Mouse (Mus musculus) CH12.LX (cell line): ENCODE data around the gene Pdk1.

Experiments
- CTCF ChIP-seq, 2 experiments: IDR thresholded peaks in 1 of 2; conservative IDR thresholded peaks in 1 of 2; 2 replicates each; pipeline ENCODE4 v1.5.1; 2011 to 2012; ENCODE audit warnings: low read depth in 2 of 2, low read length in 2 of 2, improper control_type of control experiment in 1 of 2, inconsistent platforms in 1 of 2, mild to moderate bottlenecking in 1 of 2, moderate library complexity in 1 of 2
- EP300 ChIP-seq: IDR thresholded peaks from 2 replicates; pipeline ENCODE4 v1.6.1; 2011; ENCODE audit warnings: low read length, improper control_type of control experiment
- ETS1 ChIP-seq: conservative IDR thresholded peaks from 2 replicates; pipeline ENCODE4 v1.6.1; 2012; ENCODE audit warnings: low read depth, mild to moderate bottlenecking, inconsistent platforms, low read length, improper control_type of control experiment, moderate library complexity
- MAX ChIP-seq: IDR thresholded peaks from 2 replicates; pipeline ENCODE4 v1.6.1; 2011; ENCODE audit warnings: low read length, improper control_type of control experiment
- MEF2A ChIP-seq: IDR thresholded peaks from 2 replicates; pipeline ENCODE4 v1.6.1; 2014; ENCODE audit warnings: low read depth, mild to moderate bottlenecking, inconsistent platforms, low read length, improper control_type of control experiment, borderline replicate concordance
- MYC ChIP-seq: IDR thresholded peaks from 2 replicates; pipeline ENCODE4 v1.6.1; 2011; ENCODE audit warnings: low read depth, mild to moderate bottlenecking, improper control_type of control experiment, low read length
- NELFE ChIP-seq: IDR thresholded peaks from 2 replicates; pipeline ENCODE4 v1.6.1; 2011; ENCODE audit warnings: low read depth, low read length, improper control_type of control experiment
- NRF1 ChIP-seq: IDR thresholded peaks from 2 replicates; pipeline ENCODE4 v1.6.1; 2014; ENCODE audit warnings: low read depth, mild to moderate bottlenecking, inconsistent platforms, low read length, improper control_type of control experiment, moderate library complexity
- POLR2A ChIP-seq: IDR thresholded peaks from 2 replicates; pipeline ENCODE4 v1.6.1; 2011; ENCODE audit warnings: low read depth, mild to moderate bottlenecking, improper control_type of control experiment, low read length
- POLR2AphosphoS2 ChIP-seq: IDR thresholded peaks from 2 replicates; pipeline ENCODE4 v1.6.1; 2011; ENCODE audit warnings: low read depth, low read length, improper control_type of control experiment
- RAD21 ChIP-seq: IDR thresholded peaks from 2 replicates; pipeline ENCODE4 v1.6.1; 2011; ENCODE audit warnings: low read depth, mild to moderate bottlenecking, low read length, improper control_type of control experiment, moderate library complexity
- RCOR1 ChIP-seq: conservative IDR thresholded peaks from 2 replicates; pipeline ENCODE4 v1.6.1; 2012; ENCODE audit warnings: low read depth, mild to moderate bottlenecking, inconsistent platforms, low read length, improper control_type of control experiment
- ZMIZ1 ChIP-seq: IDR thresholded peaks from 2 replicates; pipeline ENCODE4 v1.6.1; 2012; ENCODE audit warnings: low read depth, mild to moderate bottlenecking, inconsistent platforms, low read length, improper control_type of control experiment
- ZNF384 ChIP-seq: IDR thresholded peaks from 2 replicates; pipeline ENCODE4 v1.6.1; 2012; ENCODE audit warnings: low read depth, low read length, improper control_type of control experiment, inconsistent platforms

DNA sequence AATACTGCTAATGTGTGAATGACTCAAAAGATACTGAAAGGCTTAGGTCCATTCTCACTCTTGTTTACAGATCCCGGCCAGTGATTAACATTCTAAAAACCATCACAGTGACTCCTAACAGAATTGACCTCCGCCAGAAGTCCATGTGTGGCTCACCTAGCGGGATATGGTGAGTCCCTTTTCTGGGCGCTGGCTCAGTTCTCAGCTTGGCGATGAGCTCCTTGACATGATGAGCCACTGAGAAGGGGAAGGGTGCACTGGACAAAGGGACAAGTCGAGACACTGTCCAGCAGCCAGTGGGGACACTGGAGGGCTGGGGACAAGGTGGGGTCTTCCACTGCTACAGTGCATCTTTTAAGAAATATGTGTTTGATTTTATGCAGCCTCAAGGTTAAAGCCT, 39.4 kb upstream of the Pdk1 start:
- TF ChIP-seq MEF2A (no peak), CTCF (conservative IDR thresholded peaks at IDR 0.05 in 1 of 2, IDR thresholded peaks at IDR 0.05 in 1 of 2; ENCODE audit: low read depth in 2 of 2, low read length in 2 of 2) (no peak), NRF1 (no peak), RAD21 (no peak), POLR2A (no peak), MYC (no peak), EP300 (no peak), RCOR1 (no peak), MAX (no peak), ETS1 (no peak), NELFE (no peak), POLR2AphosphoS2 (no peak), ZNF384 (no peak), ZMIZ1 (no peak)
